Mouse (Mus musculus) mouse trophoblast stem cell (cell line): Measurements from ENCODE around the gene Hlx.

ENCODE experiments used
- in situ Hi-C, 2 experiments: fragments of 300-500 bp; cut with MseI, MboI; formaldehyde crosslinking; loops; 2 replicates in 1 of 2; 3 replicates in 1 of 2; pipeline ENCODE4 v1.15.1; 2025

Gene Hlx

GRCm38 (mm10) chr1:184733300-184734066 lies 1.1 kb upstream of the Hlx start:
- in situ Hi-C loops: loop anchor here (10.0 kb wide), 3 partner anchors 239 to 469 kb away; no protein-coding TSS in a partner anchor

GRCm38 (mm10) chr1:184731644-184732545 lies 524 bp downstream of the Hlx start:
- in situ Hi-C loops: loop anchor here (10.0 kb wide), 3 partner anchors 237 to 467 kb away; no protein-coding TSS in a partner anchor

DNA sequence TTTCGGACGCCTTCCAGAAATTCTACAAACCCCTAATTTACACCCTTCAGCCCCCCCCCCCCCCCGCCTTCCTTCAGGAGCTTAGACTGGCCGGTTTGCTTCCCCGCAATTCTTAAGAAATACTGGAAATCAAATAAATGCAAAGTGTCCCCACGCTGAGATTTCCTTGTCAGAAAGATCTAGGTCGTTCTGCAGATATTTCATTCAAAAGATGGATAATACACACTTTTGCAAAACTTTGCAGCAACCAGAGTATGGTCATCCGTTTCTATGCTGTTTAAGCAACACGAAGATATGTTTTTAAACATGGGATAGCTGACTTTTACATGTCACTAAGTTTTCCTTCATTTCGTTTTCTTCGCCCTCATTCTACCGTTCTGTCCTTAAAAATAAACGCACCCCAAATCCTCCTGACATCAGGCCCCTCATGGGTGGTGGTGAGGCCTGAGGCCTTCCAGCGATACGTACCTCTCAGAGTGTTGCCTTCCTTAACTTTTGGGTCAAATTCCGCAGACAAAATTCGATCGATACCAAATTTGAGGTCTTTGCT lies 1.3 kb downstream of the Hlx start:
- in situ Hi-C loops: loop anchor here (10.0 kb wide), 3 partner anchors 236 to 466 kb away; no protein-coding TSS in a partner anchor

DNA sequence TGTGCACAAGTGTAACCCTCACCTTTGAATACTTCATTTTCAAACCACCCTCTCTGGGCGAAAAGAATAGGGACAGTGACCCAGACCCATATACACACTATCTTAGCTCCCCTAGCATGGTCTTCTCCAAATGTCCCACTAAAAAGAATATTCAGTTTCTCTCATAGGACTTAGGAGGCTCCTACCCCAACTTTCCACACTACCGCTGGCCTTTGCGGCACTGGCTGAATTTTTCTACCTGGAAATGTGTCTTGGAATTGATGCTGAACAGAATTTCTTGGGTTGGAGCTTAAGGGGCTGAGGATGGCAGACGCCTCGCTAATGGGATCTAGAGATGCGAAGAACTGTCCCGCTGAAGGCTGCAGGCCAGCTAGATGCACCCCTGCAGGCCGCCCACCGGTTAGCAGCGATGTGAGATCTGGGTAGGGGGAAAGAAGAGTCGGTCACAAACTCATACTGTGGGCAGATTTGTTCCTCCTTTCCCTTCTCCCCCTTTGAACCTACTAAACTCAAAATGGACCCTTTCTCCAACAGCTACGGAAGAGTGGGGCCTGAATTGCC lies 1.9 kb downstream of the Hlx start:
- in situ Hi-C loops: loop anchor here (10.0 kb wide), 3 partner anchors 236 to 466 kb away; no protein-coding TSS in a partner anchor

- in situ Hi-C loops: loop anchor here (10.0 kb wide), 3 partner anchors 235 to 465 kb away; no protein-coding TSS in a partner anchor
Observed at GRCm38 (mm10) chr1:184729357-184730140, 2.9 kb downstream of the Hlx start.

- in situ Hi-C loops: no loop called here
Observed at GRCm38 (mm10) chr1:184728561-184729115, 3.8 kb downstream of the Hlx start.

DNA sequence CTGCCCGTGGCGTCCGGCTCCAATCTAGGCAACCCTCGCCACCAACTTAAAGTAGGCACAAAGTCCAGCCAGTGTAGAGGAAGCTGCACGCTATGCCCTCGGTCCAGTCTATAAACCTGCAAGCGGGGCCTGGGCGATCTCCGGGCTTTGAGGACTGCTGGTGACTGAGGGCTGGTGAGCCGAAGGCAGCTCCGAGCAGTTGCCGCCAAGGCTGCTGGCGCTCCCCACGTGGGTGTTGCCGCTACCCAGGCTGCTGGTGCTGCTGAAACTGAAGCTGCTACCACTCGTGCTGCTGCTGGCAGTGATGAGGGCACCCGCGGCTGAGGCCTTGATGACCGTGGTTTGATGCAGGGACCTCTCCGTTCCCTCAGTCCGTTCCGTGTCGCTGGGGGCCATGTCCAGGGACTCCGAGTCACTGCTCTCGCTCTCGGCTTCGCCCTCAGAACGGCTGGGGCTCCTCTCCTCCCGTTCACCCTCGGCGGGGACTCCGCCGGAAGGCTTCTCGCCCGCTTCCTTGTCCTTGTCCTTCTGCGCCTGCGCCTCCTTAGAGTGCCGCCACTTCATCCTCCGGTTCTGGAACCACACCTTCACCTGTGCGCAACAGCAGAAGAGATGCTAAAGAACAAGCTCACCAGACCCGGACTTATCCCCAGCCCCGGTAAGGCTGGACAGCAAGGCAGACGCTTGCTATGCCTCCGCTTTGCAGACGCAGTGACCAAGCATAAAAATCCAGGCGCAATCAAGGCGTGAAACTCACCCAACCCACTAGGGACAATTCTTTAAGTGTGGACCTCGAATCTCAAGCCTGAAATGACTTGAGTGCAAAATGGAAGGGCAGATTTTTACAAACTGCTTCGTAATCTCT lies 4.8 kb downstream of the Hlx start:
- in situ Hi-C loops: no loop called here

DNA sequence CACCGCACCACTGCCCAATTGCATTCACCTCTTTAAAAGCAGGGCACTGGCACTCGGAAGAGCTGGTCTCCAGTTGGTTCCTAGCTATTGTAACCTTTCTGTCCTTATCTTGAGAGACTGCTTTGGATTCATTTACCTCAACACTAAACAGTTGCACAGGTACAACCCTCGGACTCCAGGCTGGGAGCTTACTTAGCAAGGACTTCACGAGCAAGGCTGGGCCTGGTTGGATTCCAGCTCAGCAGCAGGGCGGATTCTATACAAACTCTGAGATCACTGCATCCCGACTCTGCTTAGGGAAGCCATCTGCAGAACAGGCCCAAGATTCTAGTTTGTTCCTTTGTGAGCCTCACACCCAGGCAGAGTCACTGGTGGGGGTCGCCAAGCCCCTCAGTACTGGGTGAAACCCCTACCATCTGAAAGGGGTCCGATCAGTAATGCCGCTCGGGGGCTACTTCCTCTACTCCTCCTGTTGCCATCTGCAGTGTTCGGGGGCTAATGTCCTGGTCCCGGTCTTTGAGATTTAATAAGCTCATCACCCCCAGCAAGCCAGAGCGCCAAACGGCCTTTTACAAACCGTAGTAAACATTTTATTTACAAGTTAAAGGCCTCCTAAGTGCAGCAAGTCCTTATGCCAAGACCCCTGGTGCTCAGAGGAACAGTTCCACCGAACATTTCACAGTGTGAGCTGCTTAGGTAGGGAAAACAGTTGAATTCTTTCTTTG lies 5.7 kb downstream of the Hlx start:
- in situ Hi-C loops: no loop called here

DNA sequence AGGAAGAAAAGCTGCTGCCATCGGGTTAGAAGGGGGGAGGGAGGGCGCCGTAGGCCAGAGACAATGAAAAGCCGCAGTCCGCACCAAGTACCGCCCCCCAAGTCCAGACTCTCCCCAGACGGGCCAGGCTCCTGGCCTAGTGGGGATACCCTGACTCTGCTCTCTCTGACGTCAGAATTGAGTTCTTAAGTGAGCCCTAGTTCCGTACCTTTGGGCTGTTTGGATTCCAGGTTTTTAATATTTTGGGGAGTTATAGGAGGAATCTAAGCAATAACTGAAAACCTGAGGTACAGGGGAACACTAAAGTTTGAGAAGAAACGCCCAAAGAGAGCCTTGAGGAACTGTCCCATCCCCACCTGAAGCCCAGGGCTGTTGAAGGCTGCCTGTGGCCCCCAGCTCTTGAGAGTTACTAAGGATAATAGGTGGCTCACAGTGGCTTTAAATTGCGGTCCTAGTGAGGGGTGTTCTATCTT lies 7.1 kb downstream of the Hlx start:
- in situ Hi-C loops: no loop called here

DNA sequence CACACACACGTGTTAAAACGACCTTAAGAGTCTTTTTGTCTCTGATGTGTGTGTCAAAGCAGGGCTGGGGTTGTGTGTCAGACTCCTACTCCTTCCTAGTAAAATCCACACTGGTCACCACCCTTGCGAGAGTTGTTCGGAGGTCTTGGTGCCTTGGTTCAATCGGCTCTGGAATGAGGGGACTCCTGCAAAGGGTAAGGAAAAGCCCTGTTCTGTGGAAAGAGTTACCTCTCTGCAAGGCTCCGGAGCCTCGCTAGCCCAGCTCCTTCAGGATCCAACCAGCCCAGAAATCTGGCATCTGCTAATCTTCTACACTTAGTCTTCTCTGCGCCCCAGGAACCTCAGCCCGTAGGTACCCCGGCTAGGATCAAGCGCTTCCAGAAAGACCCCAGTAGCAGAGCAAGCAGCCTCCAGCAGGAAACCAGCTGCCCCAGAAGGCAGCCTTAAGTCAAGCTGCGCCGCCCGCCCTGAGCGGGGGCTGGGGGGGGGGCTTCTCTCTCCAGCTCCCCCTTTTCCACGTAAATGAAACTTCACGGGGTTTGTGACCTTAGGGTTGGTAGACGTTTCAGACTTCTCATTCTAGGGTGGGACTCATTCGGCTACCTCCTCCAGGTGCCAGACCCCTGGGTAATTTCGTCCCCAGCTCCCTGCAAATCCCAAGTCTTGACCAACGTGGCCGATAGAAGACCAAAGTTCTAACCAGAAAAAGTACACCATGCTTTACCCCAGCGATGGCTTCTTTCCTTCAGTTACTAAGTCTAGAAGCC lies 7.7 kb downstream of the Hlx start:
- in situ Hi-C loops: no loop called here

DNA sequence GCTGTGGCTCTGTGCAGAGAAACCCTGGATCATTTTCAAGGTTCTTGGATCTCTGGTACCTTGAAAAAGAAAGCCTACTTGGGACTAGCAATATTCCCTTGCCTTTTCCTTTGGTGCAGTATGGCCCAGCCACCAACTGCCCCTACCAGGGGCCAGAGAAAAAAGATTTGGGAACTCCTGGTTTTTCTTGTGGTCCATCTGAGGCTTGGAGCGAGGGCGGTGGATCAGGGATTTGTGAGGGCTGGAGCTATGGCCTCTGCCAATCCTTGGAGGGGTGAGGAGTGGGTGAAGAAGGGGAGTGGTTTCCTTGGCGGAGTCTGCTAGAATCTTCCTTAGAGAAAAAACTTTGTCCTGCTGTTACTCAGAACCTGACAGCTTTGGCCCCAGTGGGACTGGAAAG lies 8.5 kb downstream of the Hlx start:
- in situ Hi-C loops: no loop called here

- in situ Hi-C loops: no loop called here
Observed at GRCm38 (mm10) chr1:184721121-184721520, 11.3 kb downstream of the Hlx start.

- in situ Hi-C loops: no loop called here
Observed at GRCm38 (mm10) chr1:184720162-184721025, 12.0 kb downstream of the Hlx start.

DNA sequence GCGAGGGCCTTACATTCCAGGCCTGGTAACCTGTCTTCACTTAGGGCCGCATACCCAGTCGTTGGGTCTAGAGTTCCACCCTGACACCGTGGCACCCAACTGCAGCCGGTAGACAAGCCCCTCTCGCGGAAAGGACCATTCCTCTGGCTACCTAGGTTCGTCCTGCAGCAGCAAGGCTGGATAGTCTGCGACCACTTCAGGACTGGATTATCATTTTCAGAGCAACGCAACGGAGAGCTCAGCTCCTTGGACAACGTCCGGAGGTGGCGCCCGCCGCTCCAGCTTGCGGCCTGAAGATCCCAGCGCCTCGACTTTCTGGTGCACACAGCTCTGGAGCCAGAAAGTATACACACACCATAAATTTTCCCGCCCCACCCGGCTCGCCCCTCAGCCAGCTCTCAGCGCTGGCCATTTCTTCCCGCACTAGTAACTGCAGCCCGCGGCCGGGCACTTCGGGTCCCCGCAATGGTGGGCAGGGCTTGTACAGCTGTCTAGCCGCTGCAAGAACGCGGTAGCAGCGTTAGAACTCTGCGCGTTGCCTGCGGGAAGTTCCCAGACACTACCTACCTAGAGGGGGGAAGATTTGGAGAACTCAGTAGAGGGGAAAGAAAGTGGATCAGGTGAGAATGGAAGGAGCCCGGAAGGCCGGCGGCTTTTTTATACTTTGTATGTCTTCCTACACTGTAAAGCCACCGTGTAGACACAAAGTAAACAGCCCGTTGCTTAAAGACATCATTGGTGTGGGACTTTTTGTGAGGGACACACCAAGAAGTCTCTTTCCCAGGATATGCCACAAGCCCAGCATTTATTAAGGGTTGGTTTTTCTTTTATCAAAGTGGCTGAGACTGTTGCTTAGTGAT lies 13.9 kb downstream of the Hlx start:
- in situ Hi-C loops: no loop called here

DNA sequence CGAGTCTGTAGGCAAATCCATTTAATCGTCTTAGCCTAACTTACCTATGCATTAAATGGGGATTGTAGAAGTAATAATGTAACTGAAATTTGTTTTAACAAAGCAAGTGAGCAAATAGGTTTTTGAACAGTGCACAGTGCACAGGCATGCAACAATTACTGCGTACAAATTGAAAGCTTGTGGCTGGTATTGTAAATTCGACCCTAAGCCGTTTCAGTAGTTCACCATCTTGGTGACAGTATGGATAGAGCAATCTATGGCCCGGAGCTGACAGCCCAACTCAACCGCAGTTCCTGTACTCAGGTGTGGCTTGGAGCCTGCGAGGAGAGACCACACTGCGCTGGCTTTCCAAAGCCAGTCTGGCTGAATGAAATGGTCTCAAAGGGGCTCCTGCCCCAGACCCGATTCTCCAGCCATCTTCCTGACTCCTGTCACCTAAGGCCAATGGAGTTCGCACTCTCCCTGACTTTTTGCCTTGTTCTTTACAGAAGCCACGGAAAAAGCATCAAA lies 14.7 kb downstream of the Hlx start:
- in situ Hi-C loops: no loop called here

GRCm38 (mm10) chr1:184717016-184717568 lies 15.3 kb downstream of the Hlx start:
- in situ Hi-C loops: no loop called here
